30 mouse cellular contexts compared by ENCODE assay signal in genomic region chr4:156168611-156169010, GRCm38 (mm10). TPM values are rescaled to one million over a fixed set of nuclear protein-coding genes. Genes with fewer than 3 reads are reported as not detected.
DNase-seq lines count a peak whose midpoint lies in the region; ATAC-seq lines count a peak whose summit lies in the region.
"Had no signal": no experiment of that assay in that cellular context is flagged by ENCODE, and none has a peak within 500 bp of the region (broad histone marks: within the 10 kb centered on the region; RNA-seq: fewer than 3 reads in every experiment).

No protein-coding gene starts in this region.

- no peaks in the 10 kb centered on the region for H3K4me1 ChIP-seq in forebrain, embryonic 11.5 days (replicated peaks; ENCODE audit: control insufficient read depth, insufficient read depth, low read length)
- no peaks in the 10 kb centered on the region for H3K4me1 ChIP-seq in forebrain, embryonic 13.5 days
- H3K4me1 ChIP-seq: embryonic facial prominence, embryonic 10.5 days; embryonic facial prominence, embryonic 13.5 days; forebrain, embryonic 10.5 days; heart, embryonic 12.5 days; heart, embryonic 15.5 days; hindbrain, embryonic 12.5 days; hindbrain, embryonic 15.5 days had no signal

- H3K9me3 ChIP-seq in forebrain, embryonic 11.5 days (ENCODE audit: control insufficient read depth, low read length) = no peaks in the 10 kb centered on the region
- no peaks in the 10 kb centered on the region for H3K9me3 ChIP-seq in forebrain, embryonic 13.5 days (replicated peaks)
- H3K9me3 ChIP-seq: embryonic facial prominence, embryonic 10.5 days; embryonic facial prominence, embryonic 13.5 days; heart, embryonic 12.5 days; heart, embryonic 15.5 days; hindbrain, embryonic 12.5 days; hindbrain, embryonic 15.5 days had no signal

- no peak for ATAC-seq in forebrain, embryonic 11.5 days (replicated peaks; ENCODE audit: low FRiP score)
- ATAC-seq in forebrain, embryonic 13.5 days = no peak
- ATAC-seq in erythroid progenitor cell, adult 5-6 weeks (replicated peaks; ENCODE audit: low FRiP score, poor library complexity, severe bottlenecking) = 0 out of 2 replicates have a peak, but pooled peaks have one; percentile 8
- ATAC-seq: activated CD4-positive, CD25-positive, alpha-beta regulatory T cell, adult 4 months; forebrain, postnatal 0 days had no signal

- peaks cover 60% of the 10 kb centered on the region for H3K36me3 ChIP-seq in forebrain, embryonic 11.5 days (ENCODE audit: control insufficient read depth, insufficient read depth, low read length)
- peaks cover 100% of the 10 kb centered on the region for H3K36me3 ChIP-seq in forebrain, embryonic 13.5 days (ENCODE audit: poor library complexity, severe bottlenecking)

- H3K4me3 ChIP-seq in forebrain, embryonic 11.5 days (ENCODE audit: low read depth, low read length) = no peak overlapping the region
- no peak overlapping the region for H3K4me3 ChIP-seq in forebrain, embryonic 13.5 days
- H3K4me3 ChIP-seq: embryonic facial prominence, embryonic 10.5 days; embryonic facial prominence, embryonic 13.5 days; erythroblast, embryonic 14.5 days; forebrain, embryonic 10.5 days; heart, embryonic 12.5 days; heart, embryonic 15.5 days; hindbrain, embryonic 12.5 days; hindbrain, embryonic 15.5 days had no signal

- H3K27ac ChIP-seq in forebrain, embryonic 11.5 days (ENCODE audit: low read depth, low read length) = no peak overlapping the region
- no peak overlapping the region for H3K27ac ChIP-seq in forebrain, embryonic 13.5 days
- H3K27ac ChIP-seq: embryonic facial prominence, embryonic 10.5 days; embryonic facial prominence, embryonic 13.5 days; forebrain, embryonic 10.5 days; heart, embryonic 15.5 days; hindbrain, embryonic 12.5 days; hindbrain, embryonic 15.5 days had no signal

- H3K9ac ChIP-seq in forebrain, embryonic 11.5 days (ENCODE audit: low read length) = no peak overlapping the region
- H3K9ac ChIP-seq in forebrain, embryonic 13.5 days = no peak overlapping the region
- H3K9ac ChIP-seq: embryonic facial prominence, embryonic 13.5 days; forebrain, postnatal 0 days; heart, embryonic 12.5 days; heart, embryonic 15.5 days; hindbrain, embryonic 12.5 days; hindbrain, embryonic 15.5 days had no signal

- H3K4me2 ChIP-seq in forebrain, embryonic 11.5 days (ENCODE audit: low read depth, low read length, severe bottlenecking) = no peak overlapping the region
- no peak overlapping the region for H3K4me2 ChIP-seq in forebrain, embryonic 13.5 days
- H3K4me2 ChIP-seq: embryonic facial prominence, embryonic 13.5 days; heart, embryonic 12.5 days; heart, embryonic 15.5 days; hindbrain, embryonic 12.5 days; hindbrain, embryonic 15.5 days had no signal

- DNase-seq in forebrain, embryonic 11.5 days (ENCODE audit: low spot score) = peak; percentile 42
- DNase-seq in heart, adult 11 months = peak; percentile 77
- no peak for DNase-seq in heart, adult 8-10 months (ENCODE audit: low spot score)
- peak; percentile 1 for DNase-seq in right cerebral cortex, postnatal 4 days
- no peak for DNase-seq in right cerebral cortex, adult 18-20 months
- DNase-seq: adrenal gland, adult 8-10 months; adrenal gland, postnatal 25 days; cerebellum, adult 11-12 months; cerebellum, adult 8-10 months; cerebellum, postnatal 10 days; cerebellum, postnatal 36 days; embryo, embryonic 11 days; forebrain, postnatal 0 days; gastrocnemius, postnatal 10 days; gastrocnemius, postnatal 36 days; heart, postnatal 10 days had no signal

- WGBS in forebrain, embryonic 11.5 days = 98% methylated on average over 8 of the region's 8 CpGs
- WGBS in forebrain, embryonic 13.5 days = 90% methylated on average over 7 of the region's 8 CpGs

- no peaks in the 10 kb centered on the region for H3K27me3 ChIP-seq in forebrain, embryonic 11.5 days (ENCODE audit: control insufficient read depth, insufficient read depth, low read length)
- H3K27me3 ChIP-seq in forebrain, embryonic 13.5 days = no peaks in the 10 kb centered on the region
- H3K27me3 ChIP-seq: embryonic facial prominence, embryonic 13.5 days; heart, embryonic 12.5 days; heart, embryonic 15.5 days; hindbrain, embryonic 12.5 days; hindbrain, embryonic 15.5 days had no signal

RNA-seq across cellular contexts. Expression of gene Agrn, which starts 28.7 kb away (rescaled TPM):
- 97.0 and 108 TPM in 2 replicates for polyA plus RNA-seq in forebrain, embryonic 11.5 days (2014; fragmentation: Nextera tagmentation; extraction: Ambion mirVana)
- polyA plus RNA-seq in forebrain, embryonic 13.5 days (2015; fragmentation: Nextera tagmentation; extraction: Ambion mirVana) = 91.4 and 107 TPM in 2 replicates
- total RNA-seq in heart, adult 8-10 months (2022) = 10 to 100 TPM; 21.0 to 27.6 (median 24.5) TPM
- 107 and 119 TPM in 2 replicates for total RNA-seq in erythroid progenitor cell, adult 5-6 weeks (2015; ENCODE audit: low replicate concordance)
- total RNA-seq in erythroid progenitor cell, adult 5-6 weeks (2017; ENCODE audit: low replicate concordance) = 52.9 and 82.3 TPM in 2 replicates

RNA-seq across cellular contexts. Expression of gene Isg15, which starts 32.0 kb away (rescaled TPM):
- polyA plus RNA-seq in forebrain, embryonic 11.5 days (2014; fragmentation: Nextera tagmentation; extraction: Ambion mirVana) = 0.35 and 0.37 TPM in 2 replicates
- polyA plus RNA-seq in forebrain, embryonic 13.5 days (2015; fragmentation: Nextera tagmentation; extraction: Ambion mirVana) = 1.3 TPM in 2 replicates
- 1 to 10 TPM; 1.7 to 2.8 (median 2.0) TPM for total RNA-seq in heart, adult 8-10 months (2022)
- total RNA-seq in erythroid progenitor cell, adult 5-6 weeks (2015; ENCODE audit: low replicate concordance) = 32.8 and 101 TPM in 2 replicates
- total RNA-seq in erythroid progenitor cell, adult 5-6 weeks (2017; ENCODE audit: low replicate concordance) = 71.3 and 108 TPM in 2 replicates

RNA-seq across cellular contexts. Expression of gene AW011738, which starts 34.5 kb away (rescaled TPM):
- 2.0 and 2.3 TPM in 2 replicates for polyA plus RNA-seq in forebrain, embryonic 11.5 days (2014; fragmentation: Nextera tagmentation; extraction: Ambion mirVana)
- 6.2 and 7.6 TPM in 2 replicates for polyA plus RNA-seq in forebrain, embryonic 13.5 days (2015; fragmentation: Nextera tagmentation; extraction: Ambion mirVana)
- total RNA-seq in heart, adult 8-10 months (2022) = 10 to 100 TPM; 10.1 to 14.4 (median 12.2) TPM
- total RNA-seq in erythroid progenitor cell, adult 5-6 weeks (2015; ENCODE audit: low replicate concordance) = 12.2 and 17.3 TPM in 2 replicates
- 13.1 and 16.0 TPM in 2 replicates for total RNA-seq in erythroid progenitor cell, adult 5-6 weeks (2017; ENCODE audit: low replicate concordance)

RNA-seq across cellular contexts. Expression of gene Rnf223, which starts 38.3 kb away (rescaled TPM):
- 1.0 and 1.2 TPM in 2 replicates for polyA plus RNA-seq in forebrain, embryonic 11.5 days (2014; fragmentation: Nextera tagmentation; extraction: Ambion mirVana)
- polyA plus RNA-seq in forebrain, embryonic 13.5 days (2015; fragmentation: Nextera tagmentation; extraction: Ambion mirVana) = 0.81 and 0.87 TPM in 2 replicates
- under 1 TPM in 1 of 4 experiments, not detected in 3; 0.09 TPM for total RNA-seq in heart, adult 8-10 months (2022)
- total RNA-seq in erythroid progenitor cell, adult 5-6 weeks (2015; ENCODE audit: low replicate concordance) = 0.84 TPM in 1 of 2 replicates, not detected in the other
- total RNA-seq in erythroid progenitor cell, adult 5-6 weeks (2017; ENCODE audit: low replicate concordance) = 0.30 and 0.90 TPM in 2 replicates
- total RNA-seq: gastrocnemius, adult 18-20 months; gastrocnemius, postnatal 36 days; granulocyte monocyte progenitor cell, adult 5-6 weeks; heart, postnatal 10 days; hematopoietic stem cell, adult 5-6 weeks had no signal

RNA-seq across cellular contexts. Expression of gene Perm1, which starts 47.1 kb away (rescaled TPM):
- polyA plus RNA-seq in forebrain, embryonic 11.5 days (2014; fragmentation: Nextera tagmentation; extraction: Ambion mirVana) = 1.4 and 1.6 TPM in 2 replicates
- 1.2 and 1.6 TPM in 2 replicates for polyA plus RNA-seq in forebrain, embryonic 13.5 days (2015; fragmentation: Nextera tagmentation; extraction: Ambion mirVana)
- total RNA-seq in heart, adult 8-10 months (2022) = 100 to 1,000 TPM; 327 to 378 (median 333) TPM
- total RNA-seq in erythroid progenitor cell, adult 5-6 weeks (2015; ENCODE audit: low replicate concordance) = 4.2 and 7.2 TPM in 2 replicates
- 3.2 and 5.9 TPM in 2 replicates for total RNA-seq in erythroid progenitor cell, adult 5-6 weeks (2017; ENCODE audit: low replicate concordance)
- total RNA-seq: hematopoietic stem cell, adult 5-6 weeks had no signal
- polyA plus RNA-seq: erythroblast, embryonic 14.5 days had no signal

Comparison
In these comparisons a context has a peak if more than half of its experiments do, and no peak if none do; other contexts are left out.
1. DNase-seq: peak in forebrain, embryonic 11.5 days (single experiment), heart, adult 11 months (single experiment) and right cerebral cortex, postnatal 4 days (single experiment); none in heart, adult 8-10 months (single experiment) and right cerebral cortex, adult 18-20 months (single experiment).
2. RNA of gene Isg15, which starts 32.0 kb away (total RNA-seq): 32.8 to 108 TPM in erythroid progenitor cell, adult 5-6 weeks; 1.7 to 2.8 TPM in heart, adult 8-10 months; every median in the first group is over 4 times any median in the second.